Mouse (Mus musculus) heart, adult 2 months (tissue): Measurements from ENCODE around the gene Wbp1l.
A peak's percentile ranks its signal among the peaks of the same experiment; 100 is the strongest.

Source experiments
- CTCF ChIP-seq: fragments of 200-600 bp; IDR thresholded peaks from 2 replicates; pipeline ENCODE4 v1.8.1; 2022; ENCODE audit warnings: antibody characterized with exemption, mild to moderate bottlenecking, moderate library complexity
- EP300 ChIP-seq: fragments of 200-500 bp; IDR thresholded peaks from 2 replicates; pipeline ENCODE4 v1.6.1; 2011; ENCODE audit warnings: low read depth, low read length, control low read depth; ENCODE audit not compliant: insufficient read depth
- POLR2A ChIP-seq: fragments of 200-500 bp; IDR thresholded peaks from 2 replicates; pipeline ENCODE4 v1.6.1; 2011; ENCODE audit warnings: mild to moderate bottlenecking, low read depth, low read length, control low read depth; ENCODE audit not compliant: insufficient read depth

GRCm38 (mm10) chr19:46572951-46573937 lies 25.6 kb upstream of the Wbp1l start, which contains the start of the genes Arl3 and Sfxn2:
- TF ChIP-seq EP300: peak; percentile 74; the same call in 1 of the 2 replicates
- TF ChIP-seq POLR2A: peak; percentile 89
- TF ChIP-seq CTCF: peak; percentile 58
